Mouse (Mus musculus): Measurements from ENCODE around the gene Sap30bp. TPM values are rescaled to one million over a fixed set of nuclear protein-coding genes. Genes with fewer than 3 reads are reported as not detected.

The Sap30bp gene
- polyA plus RNA-seq, 1 experiment from 2014 or later, result 52.5 TPM

DNA sequence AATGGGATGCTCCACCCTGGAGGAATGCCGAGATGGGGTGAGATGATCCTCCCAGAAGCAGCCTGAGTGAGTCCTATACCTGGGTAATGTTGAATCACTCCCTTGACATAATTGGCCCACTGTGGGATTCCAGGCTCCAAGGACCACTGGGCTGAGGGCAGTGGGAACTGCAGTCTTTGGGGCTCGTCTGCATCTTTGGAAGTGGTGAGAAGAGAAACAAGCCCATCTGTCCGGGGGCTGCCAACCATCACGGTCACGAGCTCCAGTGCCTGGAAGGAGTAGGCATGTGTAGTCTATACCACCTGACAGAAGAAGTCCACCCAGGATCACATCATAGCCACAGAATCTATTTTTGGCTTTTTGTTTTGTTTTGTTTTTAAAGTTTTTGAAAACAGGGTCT, 77.9 kb downstream of the Sap30bp start:
- Histone ChIP-seq H3K4me3 (no peak overlapping the region), H3K27me3 (ENCODE audit: insufficient read depth, poor library complexity, severe bottlenecking) (peaks cover 13% of the 10 kb centered on the region), H3K27ac (no peak overlapping the region), H3K4me1 (replicated peaks) (peaks cover 58% of the 10 kb centered on the region), H3K36me3 (peaks cover 45% of the 10 kb centered on the region), H3K9me3 (no peaks in the 10 kb centered on the region)
- DNase-seq (ENCODE audit: low spot score), result no peak
- WGBS, result 86% methylated on average over 5 of the region's 5 CpGs

DNA sequence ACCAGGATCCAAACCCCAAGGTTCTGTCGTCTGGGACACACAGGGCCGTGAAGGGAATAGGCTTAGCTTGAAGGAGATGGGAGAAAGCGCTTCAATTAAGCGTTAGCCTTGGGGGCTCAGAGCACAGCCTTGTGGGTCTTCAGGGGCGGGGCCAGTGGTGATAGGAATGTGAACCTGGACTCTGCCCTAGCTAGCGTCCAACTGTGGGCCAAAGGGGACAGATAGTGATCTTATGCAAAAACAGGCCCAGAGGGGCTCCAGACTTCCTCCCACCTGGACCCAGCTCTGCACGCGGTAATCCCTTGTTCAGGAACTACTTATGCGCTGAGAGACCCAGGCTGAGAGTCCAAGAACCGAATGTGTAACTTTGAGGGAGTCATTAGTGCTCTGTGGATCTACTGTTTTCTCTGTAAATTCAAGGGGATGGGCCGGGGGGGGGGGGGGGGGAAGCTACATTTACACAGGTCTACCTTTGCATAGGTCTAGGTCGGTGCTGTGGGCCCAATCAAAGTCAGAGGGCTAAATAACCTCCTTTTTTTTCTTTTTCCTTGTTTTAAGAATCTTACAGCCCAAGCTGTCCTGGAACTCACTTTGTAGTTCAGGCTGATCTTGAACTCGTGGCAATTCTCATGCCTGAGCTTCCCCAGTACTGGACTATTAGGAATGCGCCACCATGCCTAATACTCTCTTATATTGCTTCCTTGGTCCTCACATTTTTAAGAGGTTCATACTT, 78.6 kb downstream of the Sap30bp start:
- Histone ChIP-seq H3K9me3 (no peaks in the 10 kb centered on the region), H3K27me3 (ENCODE audit: insufficient read depth, poor library complexity, severe bottlenecking) (peaks cover 13% of the 10 kb centered on the region), H3K4me3 (peak overlapping the region; percentile 66), H3K27ac (peak overlapping the region; percentile 90), H3K36me3 (peaks cover 42% of the 10 kb centered on the region), H3K4me1 (replicated peaks) (peaks cover 53% of the 10 kb centered on the region)
- DNase-seq (ENCODE audit: low spot score), result no peak
- WGBS, result 21% methylated on average over 14 of the region's 14 CpGs

DNA sequence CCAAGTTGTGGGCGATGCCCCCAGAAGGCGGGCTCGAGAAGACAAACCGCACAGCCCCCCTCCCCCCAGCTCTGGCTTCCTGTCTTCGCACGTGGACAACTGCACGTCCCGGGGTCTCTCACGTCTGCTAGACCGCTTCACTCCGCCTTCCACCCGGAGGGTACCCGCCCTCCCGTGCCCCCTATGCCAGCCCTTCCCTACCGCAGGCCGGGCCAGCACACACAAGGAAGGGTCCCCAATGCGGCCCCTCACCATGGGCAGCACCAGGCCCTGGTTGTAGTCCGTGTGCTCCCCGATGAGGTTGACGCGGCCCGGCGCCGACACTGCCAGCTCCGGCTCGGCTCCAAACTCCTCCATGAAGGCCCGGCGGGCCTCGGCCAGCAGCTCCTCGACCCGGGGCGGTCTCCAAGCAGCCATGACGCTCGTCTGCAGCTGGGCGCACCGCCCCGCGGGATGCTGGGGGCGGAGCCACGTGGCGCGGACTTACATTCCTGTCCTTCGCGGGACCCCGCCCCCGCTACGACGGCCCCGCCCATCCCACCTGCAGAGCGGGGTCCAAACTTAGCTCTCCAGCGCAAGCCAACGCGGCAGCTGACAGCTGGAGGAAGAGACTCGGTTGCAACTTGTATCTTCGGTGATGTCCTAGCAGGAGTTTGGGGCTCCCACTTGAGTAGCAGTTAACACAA, 79.3 kb downstream of the Sap30bp start, which contains the start of gene Galk1:
Galk1 (minus strand) TSS at position 458 of the 686 bp plus-strand sequence.
- peaks cover 34% of the 10 kb centered on the region for H3K36me3 ChIP-seq
- peak; percentile 90 for DNase-seq (ENCODE audit: low spot score)
- H3K27me3 ChIP-seq (ENCODE audit: insufficient read depth, poor library complexity, severe bottlenecking), result peaks cover 13% of the 10 kb centered on the region; the same call in 1 of the 2 replicates
- peak within 1 kb of the TSS; percentile 90 for H3K27ac ChIP-seq
- H3K4me3 ChIP-seq, result peak within 1 kb of the TSS; percentile 66
- WGBS, result under 1% methylated on average over 55 of the region's 55 CpGs
- peaks cover 53% of the 10 kb centered on the region for H3K4me1 ChIP-seq (replicated peaks)
- no peaks in the 10 kb centered on the region for H3K9me3 ChIP-seq

DNA sequence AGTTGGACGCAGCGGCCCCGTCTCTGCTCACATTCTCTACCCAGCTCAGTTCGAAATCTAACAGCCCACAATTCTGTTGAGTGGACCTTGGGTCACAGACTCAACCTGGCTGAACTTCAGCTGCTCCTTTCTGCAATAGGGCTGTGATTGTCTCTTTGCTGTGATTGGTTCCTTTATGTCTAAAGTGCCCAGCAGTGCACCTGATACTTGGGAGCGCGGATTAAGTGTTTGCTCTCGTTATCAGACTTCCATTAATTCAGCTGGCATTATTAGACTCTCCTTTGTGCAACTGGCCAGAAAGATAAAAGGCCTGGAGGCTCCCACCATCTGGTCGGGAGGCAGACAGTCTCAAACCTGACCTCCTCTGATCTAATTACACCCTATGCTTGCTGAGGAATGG, 81.7 kb downstream of the Sap30bp start:
- Histone ChIP-seq H3K4me1 (replicated peaks) (peaks cover 44% of the 10 kb centered on the region), H3K9me3 (no peaks in the 10 kb centered on the region), H3K27me3 (ENCODE audit: insufficient read depth, poor library complexity, severe bottlenecking) (peaks cover 13% of the 10 kb centered on the region; the same call in 1 of the 2 replicates), H3K36me3 (peaks cover 12% of the 10 kb centered on the region), H3K27ac (no peak overlapping the region), H3K4me3 (no peak overlapping the region)
- WGBS, result 77% methylated on average over 8 of the region's 8 CpGs
- no peak for DNase-seq (ENCODE audit: low spot score)

Other genes with a start within 250 kb of the Sap30bp start
- 92.7 and 119 TPM in 2 replicates for gene Grb2, start 224.7 kb upstream of the Sap30bp start, polyA plus RNA-seq (2016; fragmentation: Nextera tagmentation; extraction: Ambion mirVana)
- 42.0 and 47.4 TPM in 2 replicates for gene Tmem94, start 167.8 kb upstream of the Sap30bp start, polyA plus RNA-seq (2016; fragmentation: Nextera tagmentation; extraction: Ambion mirVana)
- gene Caskin2, start 119.6 kb upstream of the Sap30bp start, polyA plus RNA-seq (2016; fragmentation: Nextera tagmentation; extraction: Ambion mirVana), result 19.0 and 21.5 TPM in 2 replicates
- 38.1 and 41.5 TPM in 2 replicates for gene Tsen54, start 118.6 kb upstream of the Sap30bp start, polyA plus RNA-seq (2016; fragmentation: Nextera tagmentation; extraction: Ambion mirVana)
- 10.4 and 11.9 TPM in 2 replicates for gene Llgl2, start 109.2 kb upstream of the Sap30bp start, polyA plus RNA-seq (2016; fragmentation: Nextera tagmentation; extraction: Ambion mirVana)
- 0.19 and 0.21 TPM in 2 replicates for gene Myo15b, start 74.9 kb upstream of the Sap30bp start, polyA plus RNA-seq (2016; fragmentation: Nextera tagmentation; extraction: Ambion mirVana)
- 1.4 and 4.2 TPM in 2 replicates for gene Smim5, start 33.3 kb upstream of the Sap30bp start, polyA plus RNA-seq (2016; fragmentation: Nextera tagmentation; extraction: Ambion mirVana)
- gene Smim6, start 21.3 kb upstream of the Sap30bp start, polyA plus RNA-seq (2016; fragmentation: Nextera tagmentation; extraction: Ambion mirVana), result 1.4 and 1.6 TPM in 2 replicates
- 27.3 and 28.8 TPM in 2 replicates for gene Recql5, start 195 bp downstream of the Sap30bp start, polyA plus RNA-seq (2016; fragmentation: Nextera tagmentation; extraction: Ambion mirVana)
- 0.92 and 0.94 TPM in 2 replicates for gene Itgb4, start 41.4 kb downstream of the Sap30bp start, polyA plus RNA-seq (2016; fragmentation: Nextera tagmentation; extraction: Ambion mirVana)
- 184 and 204 TPM in 2 replicates for gene Galk1, start 79.4 kb downstream of the Sap30bp start, polyA plus RNA-seq (2016; fragmentation: Nextera tagmentation; extraction: Ambion mirVana)
- 1,623 and 1,834 TPM in 2 replicates for gene H3f3b, start 94.7 kb downstream of the Sap30bp start, polyA plus RNA-seq (2016; fragmentation: Nextera tagmentation; extraction: Ambion mirVana)
- 47.7 and 51.3 TPM in 2 replicates for gene Unk, start 97.0 kb downstream of the Sap30bp start, polyA plus RNA-seq (2016; fragmentation: Nextera tagmentation; extraction: Ambion mirVana)
- 3.1 and 4.5 TPM in 2 replicates for gene Unc13d, start 144.7 kb downstream of the Sap30bp start, polyA plus RNA-seq (2016; fragmentation: Nextera tagmentation; extraction: Ambion mirVana)
- gene Wbp2, start 153.7 kb downstream of the Sap30bp start, polyA plus RNA-seq (2016; fragmentation: Nextera tagmentation; extraction: Ambion mirVana), result 98.1 and 128 TPM in 2 replicates
- gene Trim47, start 193.9 kb downstream of the Sap30bp start, polyA plus RNA-seq (2016; fragmentation: Nextera tagmentation; extraction: Ambion mirVana), result 3.1 and 4.3 TPM in 2 replicates
- 1.8 and 2.0 TPM in 2 replicates for gene Trim65, start 197.8 kb downstream of the Sap30bp start, polyA plus RNA-seq (2016; fragmentation: Nextera tagmentation; extraction: Ambion mirVana)
- 108 and 114 TPM in 2 replicates for gene Mrpl38, start 205.6 kb downstream of the Sap30bp start, polyA plus RNA-seq (2016; fragmentation: Nextera tagmentation; extraction: Ambion mirVana)
- 59.2 and 62.8 TPM in 2 replicates for gene Fbf1, start 234.9 kb downstream of the Sap30bp start, polyA plus RNA-seq (2016; fragmentation: Nextera tagmentation; extraction: Ambion mirVana)